Mouse (Mus musculus): ENCODE data around the gene Abtb1. TPM values are rescaled to one million over a fixed set of nuclear protein-coding genes. Genes with fewer than 3 reads are reported as not detected.

Gene Abtb1
- polyA plus RNA-seq, 1 experiment: 239 TPM

DNA sequence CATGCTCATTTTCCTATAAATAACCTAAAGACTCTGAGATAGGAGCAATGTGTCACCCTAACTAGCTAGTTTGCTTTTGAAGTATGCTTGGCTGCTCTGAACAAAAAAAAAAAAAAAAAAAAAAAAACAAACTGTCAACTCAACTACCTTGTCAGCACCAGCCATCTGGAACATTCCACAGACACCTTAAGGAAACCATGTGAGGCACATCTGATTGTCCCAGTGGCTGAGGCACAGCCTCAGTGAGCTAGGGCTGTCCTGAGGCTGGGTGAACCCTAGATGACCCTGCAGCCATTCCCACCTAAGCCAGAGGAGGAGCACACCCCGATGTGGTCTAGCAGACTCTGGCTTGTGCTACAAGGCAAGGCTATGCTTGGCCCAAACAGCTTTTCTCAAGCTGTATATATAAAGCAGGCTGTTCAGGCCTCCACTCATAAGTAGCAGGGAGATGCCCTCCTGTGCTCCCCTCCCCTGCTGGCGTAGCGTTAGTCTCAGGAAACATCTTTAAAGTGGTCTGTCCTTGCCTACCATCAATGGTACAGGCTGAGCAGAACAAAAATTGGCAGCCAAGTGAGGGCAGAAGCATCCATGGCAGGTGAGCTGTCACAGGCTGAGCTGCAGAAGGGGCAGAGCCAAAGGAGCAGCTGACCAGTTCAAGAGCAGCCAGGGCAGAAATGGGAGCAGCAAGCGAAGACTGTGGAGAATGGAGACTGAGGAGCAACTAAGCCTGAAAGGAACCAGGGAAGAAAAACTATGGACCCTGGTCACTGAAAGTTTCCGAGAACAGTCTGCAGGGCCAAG is 8.2 kb downstream of the Abtb1 start:
- peaks cover 30% of the 10 kb centered on the region for H3K4me1 ChIP-seq (replicated peaks; ENCODE audit: control insufficient read depth, insufficient read depth, low read length)

DNA sequence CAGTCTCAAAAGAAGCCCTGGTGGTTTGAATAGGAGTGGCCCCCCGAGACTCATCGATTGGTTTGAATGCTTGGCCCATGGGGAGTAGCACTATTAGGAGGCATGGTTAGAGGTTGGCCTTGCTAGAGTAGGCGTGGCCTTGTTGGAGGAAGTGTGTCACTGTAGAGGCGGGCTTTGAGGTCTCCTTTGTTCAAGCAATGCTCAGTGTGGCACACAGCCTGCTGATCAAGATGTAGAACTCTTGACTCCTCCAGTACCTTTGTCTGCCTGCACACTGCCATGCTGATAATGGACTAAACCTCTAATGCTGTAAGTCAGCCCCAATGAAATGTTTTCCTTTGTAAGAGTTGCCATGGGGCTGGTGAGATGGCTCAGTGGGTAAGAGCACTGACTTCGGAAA is 9.1 kb downstream of the Abtb1 start:
- H3K27me3 ChIP-seq (ENCODE audit: control insufficient read depth, insufficient read depth, low read length): no peaks in the 10 kb centered on the region
- H3K27ac ChIP-seq (ENCODE audit: control insufficient read depth, insufficient read depth, low read length): no peak overlapping the region
- H3K4me1 ChIP-seq (replicated peaks; ENCODE audit: control insufficient read depth, insufficient read depth, low read length): peaks cover 36% of the 10 kb centered on the region
- 78% methylated on average over 5 of the region's 5 CpGs for WGBS
- no peak overlapping the region for H3K4me3 ChIP-seq (ENCODE audit: control insufficient read depth, insufficient read depth, low read length)
- no peak for DNase-seq
- TF ChIP-seq CTCF (IDR thresholded peaks at IDR 0.05; ENCODE audit: borderline replicate concordance, control insufficient read depth, extremely low read depth, insufficient read depth, low read length, poor library complexity) (no peak), POLR2A (IDR thresholded peaks at IDR 0.05; ENCODE audit: control insufficient read depth, extremely low read depth, insufficient read depth, low read length, poor library complexity) (no peak)
- peaks cover 7% of the 10 kb centered on the region; the same call in 1 of the 2 replicates for H3K36me3 ChIP-seq (ENCODE audit: control insufficient read depth, insufficient read depth, low read length)

More for the DNA sequence above, 8.2 kb downstream of the Abtb1 start:
- peaks cover 12% of the 10 kb centered on the region for H3K36me3 ChIP-seq (ENCODE audit: control insufficient read depth, insufficient read depth, low read length)
- no peak overlapping the region for H3K27ac ChIP-seq (ENCODE audit: control insufficient read depth, insufficient read depth, low read length)
- 49% methylated on average over 5 of the region's 5 CpGs for whole genome bisulfite sequencing
- TF ChIP-seq CTCF (IDR thresholded peaks at IDR 0.05; ENCODE audit: borderline replicate concordance, control insufficient read depth, extremely low read depth, insufficient read depth, low read length, poor library complexity) (no peak), POLR2A (IDR thresholded peaks at IDR 0.05; ENCODE audit: control insufficient read depth, extremely low read depth, insufficient read depth, low read length, poor library complexity) (no peak)
- H3K4me3 ChIP-seq (ENCODE audit: control insufficient read depth, insufficient read depth, low read length): no peak overlapping the region
- no peaks in the 10 kb centered on the region for H3K27me3 ChIP-seq (ENCODE audit: control insufficient read depth, insufficient read depth, low read length)
- DNase-seq: no peak

DNA sequence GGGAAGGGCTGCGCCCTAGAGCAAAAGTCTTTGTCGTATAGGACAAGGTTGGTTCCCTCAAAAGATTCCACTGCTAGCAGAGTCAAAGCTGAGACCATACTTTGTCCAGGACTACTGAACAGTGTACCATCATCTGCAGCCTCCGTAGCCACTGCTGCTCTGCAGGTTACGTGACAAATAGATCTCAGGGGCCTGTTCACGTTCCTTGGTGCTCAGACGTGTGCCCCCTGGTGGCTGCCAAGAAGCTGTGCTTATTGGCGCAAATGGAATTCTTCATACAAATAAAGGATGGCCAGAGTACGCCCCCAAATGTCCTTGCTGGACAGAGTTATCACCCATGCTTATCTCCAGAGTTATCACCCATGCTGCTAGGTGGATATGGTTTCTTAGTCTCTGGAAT is 10.3 kb downstream of the Abtb1 start:
- TF ChIP-seq CTCF (IDR thresholded peaks at IDR 0.05; ENCODE audit: borderline replicate concordance, control insufficient read depth, extremely low read depth, insufficient read depth, low read length, poor library complexity) (0 out of 2 replicates have a peak, but pooled peaks have one; percentile 45), POLR2A (IDR thresholded peaks at IDR 0.05; ENCODE audit: control insufficient read depth, extremely low read depth, insufficient read depth, low read length, poor library complexity) (no peak)
- Histone ChIP-seq H3K4me1 (replicated peaks; ENCODE audit: control insufficient read depth, insufficient read depth, low read length) (peaks cover 47% of the 10 kb centered on the region), H3K27ac (ENCODE audit: control insufficient read depth, insufficient read depth, low read length) (no peak overlapping the region), H3K4me3 (ENCODE audit: control insufficient read depth, insufficient read depth, low read length) (no peak overlapping the region), H3K27me3 (ENCODE audit: control insufficient read depth, insufficient read depth, low read length) (no peaks in the 10 kb centered on the region), H3K36me3 (ENCODE audit: control insufficient read depth, insufficient read depth, low read length) (peaks cover 5% of the 10 kb centered on the region; the same call in 1 of the 2 replicates)
- DNase-seq: peak; percentile 47
- WGBS: 41% methylated on average over 8 of the region's 8 CpGs

DNA sequence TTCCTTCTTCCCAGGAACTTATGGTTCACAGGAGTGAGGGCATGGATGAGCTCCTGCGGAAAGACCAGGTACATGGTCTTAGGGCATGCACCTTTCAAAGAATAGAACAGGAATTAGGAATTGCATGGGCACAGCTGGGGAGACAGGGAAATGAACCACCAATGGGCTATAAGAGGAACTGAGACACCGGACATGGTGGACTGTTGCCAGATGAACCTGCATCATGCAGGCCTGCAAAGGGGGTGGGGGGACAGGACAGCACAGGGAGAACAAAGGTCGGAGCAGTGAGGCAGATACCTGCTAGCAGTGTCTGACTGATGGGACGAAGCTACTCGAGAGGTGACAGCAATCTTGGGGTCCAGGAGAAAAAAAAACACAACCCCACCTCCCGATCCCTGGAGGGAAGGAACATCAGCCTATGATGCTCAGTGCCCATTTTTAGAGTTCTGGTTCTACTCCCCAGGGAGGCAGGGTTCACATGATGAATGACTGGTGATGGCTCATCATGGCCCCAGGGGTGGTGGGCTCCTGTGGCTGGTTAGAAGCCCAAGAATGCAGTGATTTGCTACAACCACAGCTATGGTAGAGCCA is 11.6 kb downstream of the Abtb1 start:
- 93% methylated on average over 6 of the region's 6 CpGs for WGBS
- no peaks in the 10 kb centered on the region for H3K27me3 ChIP-seq (ENCODE audit: control insufficient read depth, insufficient read depth, low read length)
- H3K4me1 ChIP-seq (replicated peaks; ENCODE audit: control insufficient read depth, insufficient read depth, low read length): peaks cover 40% of the 10 kb centered on the region
- H3K4me3 ChIP-seq (ENCODE audit: control insufficient read depth, insufficient read depth, low read length): no peak overlapping the region
- DNase-seq: no peak
- TF ChIP-seq POLR2A (IDR thresholded peaks at IDR 0.05; ENCODE audit: control insufficient read depth, extremely low read depth, insufficient read depth, low read length, poor library complexity): no peak
- no peak for TF ChIP-seq CTCF (IDR thresholded peaks at IDR 0.05; ENCODE audit: borderline replicate concordance, control insufficient read depth, extremely low read depth, insufficient read depth, low read length, poor library complexity)
- no peak overlapping the region for H3K27ac ChIP-seq (ENCODE audit: control insufficient read depth, insufficient read depth, low read length)
- H3K36me3 ChIP-seq (ENCODE audit: control insufficient read depth, insufficient read depth, low read length): no peaks in the 10 kb centered on the region

DNA sequence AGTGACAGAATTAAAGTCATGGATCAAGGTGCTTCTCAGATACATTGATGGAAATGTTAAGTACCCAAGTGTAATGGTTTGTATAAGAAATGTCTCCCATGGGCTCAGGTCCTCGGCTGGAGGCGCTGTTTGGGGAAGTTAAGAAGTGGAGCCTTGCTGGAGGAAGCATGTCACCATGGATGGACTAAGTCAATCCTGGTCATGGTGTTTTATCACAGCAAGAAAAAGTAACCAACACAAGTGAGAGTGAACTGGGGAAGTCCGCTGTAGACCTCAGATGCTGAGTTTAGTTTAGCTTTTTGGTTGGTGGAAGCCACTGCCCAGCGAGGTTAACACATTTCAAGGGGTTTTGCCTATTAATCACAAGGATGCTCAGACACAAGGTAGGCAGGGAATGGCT is 12.2 kb downstream of the Abtb1 start:
- no peak for TF ChIP-seq CTCF (IDR thresholded peaks at IDR 0.05; ENCODE audit: borderline replicate concordance, control insufficient read depth, extremely low read depth, insufficient read depth, low read length, poor library complexity)
- no peak for TF ChIP-seq POLR2A (IDR thresholded peaks at IDR 0.05; ENCODE audit: control insufficient read depth, extremely low read depth, insufficient read depth, low read length, poor library complexity)
- 85% methylated on average over 4 of the region's 4 CpGs for WGBS
- no peak overlapping the region for H3K4me3 ChIP-seq (ENCODE audit: control insufficient read depth, insufficient read depth, low read length)
- peaks cover 35% of the 10 kb centered on the region for H3K4me1 ChIP-seq (replicated peaks; ENCODE audit: control insufficient read depth, insufficient read depth, low read length)
- no peaks in the 10 kb centered on the region for H3K27me3 ChIP-seq (ENCODE audit: control insufficient read depth, insufficient read depth, low read length)
- no peak overlapping the region for H3K27ac ChIP-seq (ENCODE audit: control insufficient read depth, insufficient read depth, low read length)
- no peak for DNase-seq
- H3K36me3 ChIP-seq (ENCODE audit: control insufficient read depth, insufficient read depth, low read length): no peaks in the 10 kb centered on the region

DNA sequence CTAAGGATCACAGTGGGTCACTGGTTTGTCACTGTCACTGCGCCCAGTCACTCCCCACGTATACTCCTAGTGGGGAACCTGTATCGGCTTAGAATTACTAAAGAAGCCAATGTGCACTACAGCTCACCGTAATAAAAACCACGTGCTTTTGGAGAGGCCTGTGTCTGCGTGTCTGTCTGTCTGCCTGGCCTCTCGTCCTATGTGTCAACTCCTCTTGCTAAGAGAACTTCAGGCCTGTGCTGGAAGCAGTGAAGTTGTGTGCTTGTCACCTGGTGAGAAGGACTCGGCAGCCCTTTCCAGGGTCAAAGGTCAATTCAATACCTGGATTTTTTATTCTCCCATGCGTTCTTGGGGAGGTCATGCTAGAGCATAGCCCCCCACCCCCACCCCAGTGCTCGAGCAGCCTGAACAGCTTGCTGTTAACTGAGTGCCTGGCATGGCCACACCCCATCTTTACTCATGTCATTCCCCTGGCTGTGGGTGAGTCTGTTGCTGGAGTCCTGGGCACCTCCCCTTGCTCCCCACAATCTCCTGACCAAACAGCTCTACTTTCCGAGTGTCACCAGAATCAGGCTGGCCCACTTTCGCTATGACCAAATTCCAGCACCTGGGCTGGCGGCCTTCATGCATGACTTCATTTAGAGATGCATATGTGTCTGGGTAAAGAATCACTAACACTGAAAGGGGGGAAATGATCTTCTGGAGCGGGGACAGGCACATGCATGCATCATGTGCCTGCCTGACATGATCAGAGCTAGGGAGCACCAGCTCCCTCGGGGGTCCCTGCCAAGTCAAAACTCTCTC is 13.4 kb downstream of the Abtb1 start:
- no peak for DNase-seq
- peaks cover 24% of the 10 kb centered on the region for H3K4me1 ChIP-seq (replicated peaks; ENCODE audit: control insufficient read depth, insufficient read depth, low read length)
- WGBS: 60% methylated on average over 15 of the region's 15 CpGs
- no peaks in the 10 kb centered on the region for H3K36me3 ChIP-seq (ENCODE audit: control insufficient read depth, insufficient read depth, low read length)
- TF ChIP-seq CTCF (IDR thresholded peaks at IDR 0.05; ENCODE audit: borderline replicate concordance, control insufficient read depth, extremely low read depth, insufficient read depth, low read length, poor library complexity): no peak
- no peak overlapping the region for H3K4me3 ChIP-seq (ENCODE audit: control insufficient read depth, insufficient read depth, low read length)
- H3K27me3 ChIP-seq (ENCODE audit: control insufficient read depth, insufficient read depth, low read length): no peaks in the 10 kb centered on the region
- no peak overlapping the region for H3K27ac ChIP-seq (ENCODE audit: control insufficient read depth, insufficient read depth, low read length)

Data from thymus, adult 2 months (tissue).